Mouse (Mus musculus) thymus, adult 2 months (tissue): ENCODE data around the gene Ctnna3.

Experiments
- CTCF ChIP-seq: fragments of 200-500 bp; IDR thresholded peaks from 2 replicates; pipeline ENCODE4 v1.5.1; 2012; ENCODE audit warnings: mild to moderate bottlenecking, control low read depth, low read length, moderate library complexity, borderline replicate concordance; ENCODE audit not compliant: control insufficient read depth, poor library complexity, insufficient read depth; ENCODE audit errors: extremely low read depth
- POLR2A ChIP-seq: fragments of 200-500 bp; IDR thresholded peaks from 2 replicates; pipeline ENCODE4 v1.6.1; 2012; ENCODE audit warnings: mild to moderate bottlenecking, low read length, control low read depth, moderate library complexity; ENCODE audit not compliant: control insufficient read depth, poor library complexity, insufficient read depth; ENCODE audit errors: extremely low read depth

DNA sequence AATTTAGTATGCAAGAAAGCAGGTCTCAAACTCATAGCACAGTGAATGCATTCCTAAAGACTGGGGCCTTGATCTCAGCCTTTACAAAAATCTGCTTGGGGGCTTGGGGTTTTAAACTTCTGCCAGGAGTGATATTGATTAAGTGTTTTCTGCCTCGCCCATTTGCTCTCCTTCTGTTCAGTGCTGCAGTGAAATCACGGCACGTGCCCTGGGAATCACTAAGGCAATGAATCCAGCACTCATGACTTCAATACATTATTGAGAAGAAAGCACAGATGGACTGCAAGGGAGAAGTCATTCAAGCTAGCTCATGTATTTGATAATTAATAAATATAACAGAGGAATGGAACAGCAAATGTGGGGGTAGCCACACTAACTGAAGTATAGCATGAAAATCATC lies 515.6 kb downstream of the Ctnna3 start:
- TF ChIP-seq POLR2A (no peak), CTCF (no peak)
